Mouse (Mus musculus) kidney, adult 2 months (tissue): ENCODE measurements around the gene Acp2.

Experiments used
- CTCF ChIP-seq: fragments of 200-500 bp; conservative IDR thresholded peaks from 2 replicates; pipeline ENCODE4 v1.5.1; 2011; ENCODE audit warnings: low read depth, mild to moderate bottlenecking, control low read depth, low read length, moderate library complexity, mixed read lengths; ENCODE audit not compliant: insufficient read depth, insufficient read length
- POLR2A ChIP-seq: fragments of 200-500 bp; IDR thresholded peaks from one replicate; pipeline ENCODE4 v1.6.1; 2011; ENCODE audit warnings: low read depth, low read length, control low read depth

DNA sequence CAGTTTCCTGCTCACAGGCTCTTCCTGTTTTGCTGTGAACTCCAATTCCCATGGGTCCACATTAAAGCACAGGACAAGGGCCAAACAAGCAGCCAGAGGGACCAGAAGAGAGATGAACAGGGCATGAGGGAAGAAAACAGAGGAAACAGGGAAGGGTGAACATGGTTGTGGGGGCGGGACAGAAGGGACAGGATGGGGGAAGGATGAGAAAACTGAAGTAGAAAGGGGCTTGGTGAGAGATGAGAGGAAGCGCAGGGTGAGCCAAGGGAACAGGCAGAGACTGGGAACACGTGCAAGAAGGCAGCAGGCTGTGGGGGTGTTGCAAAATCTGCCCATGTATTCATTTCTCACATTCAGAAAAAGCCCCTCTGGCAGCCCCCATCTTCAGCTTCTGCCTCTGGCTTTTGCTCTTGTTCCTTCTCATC is 6.1 kb upstream of the Acp2 start:
- no peak for TF ChIP-seq POLR2A
- TF ChIP-seq CTCF: no peak
